Mouse (Mus musculus) olfactory bulb, adult 2 months (tissue): ENCODE measurements at regions not wholly inside any gene's neighbourhood (a gene's known extent, or its start where the extent isn't known, plus 50 kb on each side); places are given as distances from the start of the nearest gene placed in this dataset.

Experiments used
- CTCF ChIP-seq: fragments of 200-500 bp; IDR thresholded peaks from 2 replicates; pipeline ENCODE4 v1.5.1; 2012; ENCODE audit warnings: low read depth, mild to moderate bottlenecking, low read length, moderate library complexity; ENCODE audit not compliant: insufficient read depth
- POLR2A ChIP-seq: fragments of 200-500 bp; IDR thresholded peaks from 2 replicates; pipeline ENCODE4 v1.6.1; 2012; ENCODE audit warnings: mild to moderate bottlenecking, low read depth, low read length, moderate library complexity; ENCODE audit not compliant: insufficient read depth

GRCm38 (mm10) chr10:119121575-119121974, 118.3 kb downstream of the Cand1 start:
- TF ChIP-seq CTCF, result no peak
- TF ChIP-seq POLR2A, result no peak
